Mouse (Mus musculus) CD4-positive helper T cell, adult 2 months (primary cell): Measurements from ENCODE around the gene Grin2c.

ENCODE experiments used
- DNase-seq: peaks from one replicate; pipeline ENCODE4 v3.0.0-alpha.2; 2012; ENCODE audit warnings: low read depth, missing footprints, low spot score

Gene Grin2c

DNA sequence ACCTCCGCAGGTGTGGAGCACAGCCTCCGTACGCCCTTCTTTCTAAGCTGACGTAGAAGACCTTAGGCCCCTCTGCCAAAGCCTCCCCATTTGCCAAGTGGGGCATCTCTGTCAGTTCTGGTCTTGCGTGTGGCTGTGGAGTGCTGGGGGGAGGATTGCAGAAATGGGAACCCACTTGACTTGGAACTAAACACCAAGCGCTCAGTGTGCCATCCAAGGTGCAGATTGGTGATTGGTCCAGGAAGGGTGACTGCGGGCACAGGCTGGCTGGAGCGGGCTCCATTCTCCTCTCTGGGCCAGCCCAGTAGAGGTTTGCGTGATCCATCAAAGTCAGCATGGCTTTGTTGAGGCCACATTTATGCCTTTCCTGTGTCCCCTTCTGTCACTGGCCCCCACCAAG, 64.3 kb downstream of the Grin2c start:
- DNase-seq = no peak

DNA sequence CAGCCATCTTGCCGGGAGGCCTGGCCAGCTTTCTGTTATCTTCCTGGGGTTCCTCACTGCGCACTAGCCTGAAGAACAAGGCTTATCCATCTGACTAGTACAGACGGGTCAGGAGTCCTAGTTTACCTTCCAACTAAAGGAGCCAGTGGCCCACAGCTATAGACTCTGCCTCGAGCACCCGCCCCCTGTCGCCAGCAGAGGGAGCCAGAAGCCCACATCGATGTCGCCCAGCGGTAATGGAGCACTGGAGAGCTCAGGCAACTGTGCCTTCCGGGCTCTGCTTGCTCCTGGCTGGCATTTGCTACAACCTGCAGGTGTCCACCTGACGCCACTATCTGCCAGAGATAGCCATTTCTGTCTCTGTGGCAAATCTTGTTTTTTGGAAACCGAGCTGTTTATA, 64.7 kb downstream of the Grin2c start:
- DNase-seq = peak; percentile 78

DNA sequence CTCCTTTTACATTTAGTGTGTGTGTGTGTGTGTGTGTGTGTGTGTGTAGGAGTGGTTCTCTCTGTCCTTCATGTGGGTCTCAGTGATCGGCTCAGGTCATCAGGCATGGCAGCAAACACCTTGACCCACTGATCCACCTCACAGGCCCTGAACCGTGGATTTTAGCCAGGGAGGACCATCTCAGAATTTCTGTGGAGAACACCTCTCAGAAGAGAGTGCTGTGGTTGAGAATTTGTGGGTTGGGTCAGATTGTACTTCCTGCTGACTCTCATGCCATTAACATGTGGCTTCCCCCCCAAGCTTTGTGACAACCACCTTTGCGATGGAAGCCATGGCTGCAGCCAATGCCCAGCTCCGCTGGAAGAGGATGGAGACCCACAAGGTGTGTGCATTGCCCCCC, 66.5 kb downstream of the Grin2c start:
- DNase-seq = no peak
